Mouse (Mus musculus): ENCODE results near the gene Neurl2. TPM values are rescaled to one million over a fixed set of nuclear protein-coding genes. Genes with fewer than 3 reads are reported as not detected.

Neurl2 gene
- polyA plus RNA-seq, 1 experiment from 2014 or later, result 3.9 TPM

DNA sequence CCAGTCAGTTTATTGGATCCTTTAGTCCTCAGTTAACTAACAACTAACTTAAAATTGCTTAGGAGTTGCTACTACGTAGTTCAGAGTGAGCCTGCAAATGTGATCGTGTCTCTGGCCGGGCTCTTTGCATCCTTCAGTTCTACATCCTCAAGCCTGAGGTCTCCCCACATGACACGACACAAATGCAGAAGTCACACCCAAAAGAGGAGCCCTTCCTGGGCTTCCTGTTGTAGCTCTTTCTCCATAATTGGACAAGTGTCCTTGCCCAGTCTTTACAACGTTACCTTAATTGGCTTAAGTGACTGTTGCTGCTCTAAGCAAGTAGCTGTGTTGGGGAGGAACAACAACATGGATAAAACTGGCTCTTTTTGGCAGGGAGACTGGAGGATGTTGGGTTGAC lies 17.9 kb downstream of the Neurl2 start:
- Histone ChIP-seq H3K4me3 (ENCODE audit: low read depth, low read length) (no peak overlapping the region), H3K9me3 (replicated peaks; ENCODE audit: control insufficient read depth, low read length) (no peaks in the 10 kb centered on the region), H3K27ac (ENCODE audit: low read depth, low read length) (no peak overlapping the region), H3K9ac (ENCODE audit: low read length) (no peak overlapping the region), H3K36me3 (ENCODE audit: control insufficient read depth, insufficient read depth, low read length) (peaks cover 17% of the 10 kb centered on the region), H3K4me2 (ENCODE audit: low read length) (no peak overlapping the region), H3K27me3 (replicated peaks; ENCODE audit: control insufficient read depth, insufficient read depth, low read length) (no peaks in the 10 kb centered on the region), H3K4me1 (ENCODE audit: control insufficient read depth, insufficient read depth, low read length) (no peaks in the 10 kb centered on the region)
- ATAC-seq (no peak), DNase-seq (ENCODE audit: low spot score) (no peak)
- WGBS, result 91% methylated on average over 5 of the region's 5 CpGs

DNA sequence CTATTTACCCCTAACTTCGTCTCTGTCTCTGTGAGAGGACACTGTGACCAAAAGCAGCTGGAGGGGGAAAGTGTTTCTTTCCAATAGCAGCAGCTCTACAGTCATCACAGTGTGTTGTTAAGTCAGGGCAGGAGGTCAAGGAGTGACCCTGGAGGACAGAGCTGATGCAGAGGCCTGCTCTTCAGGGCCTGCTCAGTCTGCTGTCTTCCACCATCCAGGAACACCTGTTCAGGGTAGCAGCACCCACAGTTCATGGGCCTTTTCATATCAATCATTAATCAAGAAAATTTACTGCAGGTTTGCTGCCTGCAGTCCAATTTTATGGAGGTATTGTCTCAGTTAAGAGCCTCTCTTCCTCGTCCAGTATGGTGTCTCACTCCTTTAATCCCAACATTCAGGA lies 19.7 kb downstream of the Neurl2 start:
- ATAC-seq, result no peak
- H3K36me3 ChIP-seq (ENCODE audit: control insufficient read depth, insufficient read depth, low read length), result peaks cover 15% of the 10 kb centered on the region; the same call in 1 of the 2 replicates
- no peaks in the 10 kb centered on the region for H3K9me3 ChIP-seq (replicated peaks; ENCODE audit: control insufficient read depth, low read length)
- H3K9ac ChIP-seq (ENCODE audit: low read length), result no peak overlapping the region
- H3K27ac ChIP-seq (ENCODE audit: low read depth, low read length), result no peak overlapping the region
- H3K4me2 ChIP-seq (ENCODE audit: low read length), result no peak overlapping the region
- H3K27me3 ChIP-seq (replicated peaks; ENCODE audit: control insufficient read depth, insufficient read depth, low read length), result no peaks in the 10 kb centered on the region
- WGBS, result 69% methylated on average over 2 of the region's 2 CpGs
- H3K4me1 ChIP-seq (ENCODE audit: control insufficient read depth, insufficient read depth, low read length), result no peaks in the 10 kb centered on the region
- no peak overlapping the region for H3K4me3 ChIP-seq (ENCODE audit: low read depth, low read length)
- DNase-seq (ENCODE audit: low spot score), result no peak

DNA sequence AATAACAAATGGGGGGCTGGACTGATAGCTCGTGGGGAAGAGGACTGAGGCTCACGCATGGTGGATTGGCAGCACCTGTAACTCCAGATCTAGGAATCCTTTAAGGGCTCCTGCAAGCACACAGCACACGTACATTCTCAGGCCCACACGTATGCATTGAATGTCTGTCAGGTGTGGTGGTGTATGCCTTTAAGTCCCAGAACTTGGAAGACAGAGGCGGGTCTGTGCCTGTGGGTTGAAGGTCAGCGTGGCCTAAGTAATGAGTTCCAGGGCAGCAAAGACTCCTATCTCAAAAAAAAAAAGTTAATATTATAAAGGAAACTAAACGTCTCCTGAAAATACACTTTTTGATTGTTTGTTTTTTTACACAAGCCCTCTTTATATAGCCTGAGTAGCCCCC lies 26.6 kb downstream of the Neurl2 start:
- H3K4me2 ChIP-seq (ENCODE audit: low read length), result 0 out of 2 replicates have a peak overlapping the region, but pooled peaks have one; percentile 85
- H3K4me3 ChIP-seq (ENCODE audit: low read depth, low read length), result no peak overlapping the region
- 86% methylated on average over 7 of the region's 7 CpGs for WGBS

DNA sequence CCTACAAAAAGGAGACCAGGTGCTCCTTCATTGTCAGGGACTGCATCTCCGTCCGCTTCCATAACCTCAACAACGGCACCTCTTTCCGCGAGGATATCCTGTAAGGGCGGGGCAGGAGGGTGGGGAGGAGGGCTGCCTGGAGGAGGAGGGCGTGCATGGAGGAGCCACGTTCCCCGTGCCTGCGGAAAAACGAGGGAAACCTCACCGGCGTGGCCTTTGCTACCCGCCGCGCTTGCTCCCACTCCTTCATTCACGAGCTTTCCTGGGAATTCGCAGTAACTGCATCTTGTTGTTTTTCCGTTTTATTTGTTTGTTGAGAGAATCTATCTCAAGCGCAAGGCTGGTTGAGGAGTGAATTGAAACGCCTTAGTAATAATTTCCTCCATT lies 27.9 kb downstream of the Neurl2 start:
- H3K4me1 ChIP-seq (ENCODE audit: control insufficient read depth, insufficient read depth, low read length), result peaks cover 8% of the 10 kb centered on the region; the same call in 1 of the 2 replicates
- peak; percentile 63; the same call in 1 of the 2 replicates for ATAC-seq
- H3K4me2 ChIP-seq (ENCODE audit: low read length), result peak overlapping the region; percentile 85
- no peaks in the 10 kb centered on the region for H3K27me3 ChIP-seq (replicated peaks; ENCODE audit: control insufficient read depth, insufficient read depth, low read length)
- H3K4me3 ChIP-seq (ENCODE audit: low read depth, low read length), result peak overlapping the region; percentile 77
- H3K36me3 ChIP-seq (ENCODE audit: control insufficient read depth, insufficient read depth, low read length), result peaks cover 11% of the 10 kb centered on the region; the same call in 1 of the 2 replicates
- WGBS, result 1% methylated on average over 21 of the region's 21 CpGs
- no peak for DNase-seq (ENCODE audit: low spot score)
- no peaks in the 10 kb centered on the region for H3K9me3 ChIP-seq (replicated peaks; ENCODE audit: control insufficient read depth, low read length)
- H3K9ac ChIP-seq (ENCODE audit: low read length), result peak overlapping the region; percentile 77
- H3K27ac ChIP-seq (ENCODE audit: low read depth, low read length), result peak overlapping the region; percentile 74

More for the DNA sequence above, 26.6 kb downstream of the Neurl2 start:
- H3K9me3 ChIP-seq (replicated peaks; ENCODE audit: control insufficient read depth, low read length), result no peaks in the 10 kb centered on the region
- peaks cover 5% of the 10 kb centered on the region; the same call in 1 of the 2 replicates for H3K36me3 ChIP-seq (ENCODE audit: control insufficient read depth, insufficient read depth, low read length)
- no peak for ATAC-seq
- peak overlapping the region; percentile 13; the same call in 1 of the 2 replicates for H3K9ac ChIP-seq (ENCODE audit: low read length)
- H3K27ac ChIP-seq (ENCODE audit: low read depth, low read length), result no peak overlapping the region
- DNase-seq (ENCODE audit: low spot score), result no peak
- H3K4me1 ChIP-seq (ENCODE audit: control insufficient read depth, insufficient read depth, low read length), result peaks cover 8% of the 10 kb centered on the region; the same call in 1 of the 2 replicates
- H3K27me3 ChIP-seq (replicated peaks; ENCODE audit: control insufficient read depth, insufficient read depth, low read length), result no peaks in the 10 kb centered on the region

DNA sequence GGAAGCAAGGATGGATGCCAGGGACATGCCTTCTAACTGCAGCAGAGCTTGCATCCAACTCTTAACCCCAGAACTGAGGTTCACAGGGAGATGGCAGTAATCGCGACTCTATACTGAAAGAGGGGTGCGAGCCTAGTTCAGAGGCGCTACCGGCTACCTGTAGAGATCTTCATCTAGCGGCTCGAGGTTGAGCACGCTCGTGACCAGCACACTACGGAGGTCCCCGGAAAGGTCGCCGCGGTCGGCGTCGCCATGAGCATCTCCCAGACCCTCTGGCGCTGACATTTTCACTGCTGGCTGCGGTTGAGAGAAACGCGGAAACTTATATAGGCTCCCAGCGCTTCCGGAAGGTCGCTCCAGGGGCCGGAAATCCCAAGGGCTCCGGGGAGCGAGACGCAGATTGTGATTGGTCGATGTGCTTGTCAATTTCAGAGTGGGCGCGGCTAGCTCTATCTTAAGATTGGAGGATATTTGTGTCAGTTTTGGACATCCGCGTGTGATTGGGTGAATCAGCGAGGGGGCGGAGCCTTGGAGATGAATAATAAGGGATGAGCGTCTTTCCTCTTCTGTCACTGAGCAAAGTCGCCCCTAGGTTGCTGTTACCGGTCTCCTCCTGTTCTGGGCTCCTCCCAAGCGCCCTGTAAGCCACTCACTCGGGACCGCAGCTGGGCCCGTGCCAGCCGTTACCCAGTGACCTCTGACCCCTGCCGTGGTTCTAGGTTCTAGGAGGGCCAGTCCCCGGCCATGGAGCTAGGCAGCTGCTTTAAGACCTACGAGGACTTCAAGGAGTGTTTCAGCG lies 28.5 kb downstream of the Neurl2 start, which contains the start of the genes Acot8 and Zswim3:
Gene Acot8 (minus strand): TSS at position 350 of the 799 bp plus-strand sequence.
Gene Zswim3 (plus strand): TSS at position 566 of the 799 bp plus-strand sequence.
- Histone ChIP-seq H3K9me3 (replicated peaks; ENCODE audit: control insufficient read depth, low read length) (no peaks in the 10 kb centered on the region), H3K27ac (ENCODE audit: low read depth, low read length) (peak within 1 kb of the TSS; percentile 74), H3K4me1 (ENCODE audit: control insufficient read depth, insufficient read depth, low read length) (peaks cover 8% of the 10 kb centered on the region; the same call in 1 of the 2 replicates), H3K4me3 (ENCODE audit: low read depth, low read length) (peak within 1 kb of the TSS; percentile 77), H3K9ac (ENCODE audit: low read length) (peak within 1 kb of the TSS; percentile 78), H3K4me2 (ENCODE audit: low read length) (peak within 1 kb of the TSS; percentile 85), H3K36me3 (ENCODE audit: control insufficient read depth, insufficient read depth, low read length) (peaks cover 16% of the 10 kb centered on the region; the same call in 1 of the 2 replicates), H3K27me3 (replicated peaks; ENCODE audit: control insufficient read depth, insufficient read depth, low read length) (no peaks in the 10 kb centered on the region)
- DNase-seq (ENCODE audit: low spot score) (peak; percentile 99), ATAC-seq (peak; percentile 98)
- WGBS, result under 1% methylated on average over 47 of the region's 47 CpGs

DNA sequence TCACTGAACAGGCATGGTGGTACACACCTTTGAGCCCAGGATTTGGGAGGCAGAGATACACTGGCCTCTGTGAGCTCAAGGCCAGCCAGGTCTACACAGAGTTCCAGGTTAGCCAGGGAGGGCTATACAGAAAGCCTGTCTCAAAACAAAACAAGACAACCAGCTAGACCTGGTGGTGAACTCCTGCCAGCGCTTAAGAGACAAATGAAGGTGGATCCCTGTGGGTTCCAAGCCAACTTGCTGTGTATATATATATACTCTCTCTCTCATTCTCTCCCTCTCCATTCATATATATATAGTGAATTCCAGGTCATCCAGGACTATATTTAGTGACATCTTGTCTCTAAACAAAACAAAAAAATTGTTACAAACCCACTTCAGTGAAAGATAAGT lies 29.3 kb downstream of the Neurl2 start:
- ATAC-seq, result no peak
- Histone ChIP-seq H3K27ac (ENCODE audit: low read depth, low read length) (no peak overlapping the region), H3K4me1 (ENCODE audit: control insufficient read depth, insufficient read depth, low read length) (peaks cover 8% of the 10 kb centered on the region; the same call in 1 of the 2 replicates), H3K4me3 (ENCODE audit: low read depth, low read length) (peak overlapping the region; percentile 77), H3K36me3 (ENCODE audit: control insufficient read depth, insufficient read depth, low read length) (peaks cover 19% of the 10 kb centered on the region; the same call in 1 of the 2 replicates), H3K4me2 (ENCODE audit: low read length) (peak overlapping the region; percentile 62), H3K27me3 (replicated peaks; ENCODE audit: control insufficient read depth, insufficient read depth, low read length) (no peaks in the 10 kb centered on the region), H3K9me3 (replicated peaks; ENCODE audit: control insufficient read depth, low read length) (no peaks in the 10 kb centered on the region), H3K9ac (ENCODE audit: low read length) (peak overlapping the region; percentile 78)
- DNase-seq (ENCODE audit: low spot score), result no peak
- 55% methylated on average over 1 of the region's 1 CpGs for WGBS

GRCm38 (mm10) chr2:164803201-164803920 lies 29.9 kb downstream of the Neurl2 start:
- H3K4me1 ChIP-seq (ENCODE audit: control insufficient read depth, insufficient read depth, low read length), result peaks cover 8% of the 10 kb centered on the region; the same call in 1 of the 2 replicates
- peak overlapping the region; percentile 78 for H3K9ac ChIP-seq (ENCODE audit: low read length)
- no peaks in the 10 kb centered on the region for H3K9me3 ChIP-seq (replicated peaks; ENCODE audit: control insufficient read depth, low read length)
- ATAC-seq (no peak), DNase-seq (ENCODE audit: low spot score) (no peak)
- peak overlapping the region; percentile 62 for H3K4me2 ChIP-seq (ENCODE audit: low read length)
- H3K4me3 ChIP-seq (ENCODE audit: low read depth, low read length), result peak overlapping the region; percentile 77; the same call in 1 of the 2 replicates
- no peaks in the 10 kb centered on the region for H3K27me3 ChIP-seq (replicated peaks; ENCODE audit: control insufficient read depth, insufficient read depth, low read length)
- WGBS, result 91% methylated on average over 16 of the region's 16 CpGs
- 0 out of 2 replicates have a peak, but pooled peaks cover 16% of the 10 kb centered on the region for H3K36me3 ChIP-seq (ENCODE audit: control insufficient read depth, insufficient read depth, low read length)
- no peak overlapping the region for H3K27ac ChIP-seq (ENCODE audit: low read depth, low read length)

DNA sequence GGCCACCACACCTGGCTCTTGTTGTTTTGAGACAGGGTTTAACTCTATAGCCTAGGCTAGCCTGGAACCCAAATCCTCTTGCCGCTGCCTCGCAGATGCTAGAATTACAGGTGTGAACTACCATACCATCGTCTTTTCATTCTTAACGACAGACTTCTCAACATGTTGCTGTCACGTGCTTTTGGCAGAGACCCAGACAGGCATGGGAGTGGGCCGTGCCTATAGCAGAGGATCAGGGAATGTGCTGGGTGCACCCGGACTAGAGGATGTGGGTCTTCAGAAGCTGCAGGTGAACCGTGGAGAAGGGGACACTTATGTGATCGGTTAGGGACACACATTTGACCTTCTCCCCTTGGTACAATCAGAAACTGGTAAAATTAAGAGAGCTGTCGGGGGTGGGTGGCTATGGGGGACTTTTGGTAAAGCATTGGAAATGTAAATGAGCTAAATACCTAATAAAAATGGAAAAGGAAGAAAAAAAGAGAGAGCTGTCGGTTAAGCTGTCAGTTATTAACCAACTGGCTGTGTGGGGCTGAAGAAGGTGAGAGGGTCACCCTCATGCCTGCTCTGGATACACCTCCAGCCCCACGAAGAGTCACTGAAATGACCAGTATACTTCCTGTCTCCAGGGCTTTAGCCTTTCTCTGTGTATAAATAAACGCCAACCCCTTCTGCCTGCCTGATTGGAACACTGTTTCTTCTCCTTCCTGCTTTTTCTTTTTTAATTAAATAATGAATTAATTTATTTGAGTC lies 32.8 kb downstream of the Neurl2 start:
- Histone ChIP-seq H3K9ac (ENCODE audit: low read length) (no peak overlapping the region), H3K27me3 (replicated peaks; ENCODE audit: control insufficient read depth, insufficient read depth, low read length) (no peaks in the 10 kb centered on the region), H3K36me3 (ENCODE audit: control insufficient read depth, insufficient read depth, low read length) (peaks cover 43% of the 10 kb centered on the region), H3K4me1 (ENCODE audit: control insufficient read depth, insufficient read depth, low read length) (peaks cover 5% of the 10 kb centered on the region; the same call in 1 of the 2 replicates), H3K4me2 (ENCODE audit: low read length) (no peak overlapping the region), H3K4me3 (ENCODE audit: low read depth, low read length) (no peak overlapping the region), H3K9me3 (replicated peaks; ENCODE audit: control insufficient read depth, low read length) (no peaks in the 10 kb centered on the region), H3K27ac (ENCODE audit: low read depth, low read length) (no peak overlapping the region)
- 90% methylated on average over 13 of the region's 13 CpGs for WGBS
- DNase-seq (ENCODE audit: low spot score) (no peak), ATAC-seq (no peak)
